Mouse (Mus musculus) MEL (cell line): ENCODE data around the gene Kif26b.

Experiments used
- CTCF ChIP-seq, 3 experiments: IDR thresholded peaks in 2 of 3; conservative IDR thresholded peaks in 1 of 3; 2 replicates each; pipeline ENCODE4 v1.5.1; 2011 to 2012; ENCODE audit warnings: low read length in 3 of 3, low read depth in 2 of 3, mild to moderate bottlenecking in 2 of 3, improper control_type of control experiment in 1 of 3, inconsistent platforms in 1 of 3, mixed read lengths in 1 of 3, moderate library complexity in 1 of 3; ENCODE audit not compliant: control insufficient read depth in 1 of 3, insufficient read depth in 1 of 3, poor library complexity in 1 of 3, severe bottlenecking in 1 of 3
- E2F4 ChIP-seq: IDR thresholded peaks from 2 replicates; pipeline ENCODE4 v1.6.1; 2011; ENCODE audit warnings: low read depth, low read length, improper control_type of control experiment, borderline replicate concordance
- GATA1 ChIP-seq: IDR thresholded peaks from 2 replicates; pipeline ENCODE4 v1.6.1; 2011; ENCODE audit warnings: low read depth, low read length, improper control_type of control experiment
- MAZ ChIP-seq: IDR thresholded peaks from 2 replicates; pipeline ENCODE4 v1.6.1; 2012; ENCODE audit warnings: low read depth, mild to moderate bottlenecking, inconsistent platforms, low read length, improper control_type of control experiment
- MEF2A ChIP-seq: IDR thresholded peaks from 2 replicates; pipeline ENCODE4 v1.6.1; 2014; ENCODE audit warnings: low read depth, mild to moderate bottlenecking, inconsistent platforms, low read length, improper control_type of control experiment; ENCODE audit not compliant: poor library complexity, insufficient replicate concordance, severe bottlenecking; ENCODE audit errors: extremely low read depth
- POLR2A ChIP-seq, 2 experiments: IDR thresholded peaks; 2 replicates each; pipeline ENCODE4 v1.6.1; 2011 to 2012; ENCODE audit warnings: low read length in 2 of 2, mild to moderate bottlenecking in 2 of 2, control low read depth in 1 of 2, improper control_type of control experiment in 1 of 2, low read depth in 1 of 2, moderate library complexity in 1 of 2; ENCODE audit not compliant: control insufficient read depth in 1 of 2, insufficient read depth in 1 of 2, poor library complexity in 1 of 2
- POLR2AphosphoS2 ChIP-seq: IDR thresholded peaks from 2 replicates; pipeline ENCODE4 v1.6.1; 2011; ENCODE audit warnings: low read length, improper control_type of control experiment
- ZC3H11A ChIP-seq: IDR thresholded peaks from 2 replicates; pipeline ENCODE4 v1.6.1; 2012; ENCODE audit warnings: low read depth, mild to moderate bottlenecking, inconsistent platforms, low read length, improper control_type of control experiment

- no peak for TF ChIP-seq GATA1
- no peak for TF ChIP-seq CTCF (IDR thresholded peaks at IDR 0.05 in 2 of 3, conservative IDR thresholded peaks at IDR 0.05 in 1 of 3; ENCODE audit: control insufficient read depth in 1 of 3, insufficient read depth in 1 of 3, low read depth in 2 of 3, low read length in 3 of 3, poor library complexity in 1 of 3, severe bottlenecking in 1 of 3)
- no peak for TF ChIP-seq POLR2AphosphoS2
- no peak for TF ChIP-seq MAZ
- TF ChIP-seq MEF2A = no peak
- TF ChIP-seq E2F4 = no peak
- no peak for TF ChIP-seq ZC3H11A
- TF ChIP-seq POLR2A (IDR thresholded peaks at IDR 0.05; ENCODE audit: control insufficient read depth in 1 of 2, insufficient read depth in 1 of 2, low read depth in 1 of 2, low read length in 2 of 2, poor library complexity in 1 of 2) = no peak
These were observed at the start of gene Kif26b for GRCm38 (mm10) chr1:178528431-178529351.
